Mouse (Mus musculus): ENCODE data around the gene Herc2. TPM values are rescaled to one million over a fixed set of nuclear protein-coding genes. Genes with fewer than 3 reads are reported as not detected.

Gene Herc2
- polyA plus RNA-seq, 1 experiment: 39.8 TPM

DNA sequence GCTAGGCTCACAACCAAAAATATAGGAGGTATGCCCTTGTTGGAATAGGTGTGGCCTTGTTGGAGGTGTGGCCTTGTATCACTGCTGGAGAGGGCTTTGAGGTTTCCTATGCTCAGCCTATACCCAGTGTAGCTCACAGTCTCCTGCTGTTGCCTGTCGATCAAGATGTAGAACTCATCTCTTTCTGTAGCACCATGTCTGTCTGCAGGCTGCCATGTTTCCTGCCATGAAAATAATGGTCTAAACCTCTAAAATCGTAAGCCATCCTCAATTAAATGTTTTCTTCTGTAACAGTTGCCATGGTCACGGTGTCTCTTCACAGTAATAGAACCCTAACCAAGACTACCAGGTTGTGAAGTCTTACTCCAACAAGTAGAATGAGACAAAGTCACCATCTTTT is 26.4 kb upstream of the Herc2 start:
- no peak for TF ChIP-seq CTCF (IDR thresholded peaks at IDR 0.05; ENCODE audit: borderline replicate concordance, extremely low read depth, insufficient read depth, insufficient read length)
- TF ChIP-seq POLR2A (IDR thresholded peaks at IDR 0.05; ENCODE audit: borderline replicate concordance, extremely low read depth, insufficient read depth, insufficient read length, poor library complexity, severe bottlenecking): no peak
- no peak for DNase-seq (ENCODE audit: low read depth)

GRCm38 (mm10) chr7:56042353-56042752 is 7.6 kb upstream of the Herc2 start:
- TF ChIP-seq POLR2A (IDR thresholded peaks at IDR 0.05; ENCODE audit: borderline replicate concordance, extremely low read depth, insufficient read depth, insufficient read length, poor library complexity, severe bottlenecking): no peak
- peak; percentile 79; the same call in 1 of the 2 replicates for TF ChIP-seq CTCF (IDR thresholded peaks at IDR 0.05; ENCODE audit: borderline replicate concordance, extremely low read depth, insufficient read depth, insufficient read length)
- peak; percentile 84 for DNase-seq (ENCODE audit: low read depth)

DNA sequence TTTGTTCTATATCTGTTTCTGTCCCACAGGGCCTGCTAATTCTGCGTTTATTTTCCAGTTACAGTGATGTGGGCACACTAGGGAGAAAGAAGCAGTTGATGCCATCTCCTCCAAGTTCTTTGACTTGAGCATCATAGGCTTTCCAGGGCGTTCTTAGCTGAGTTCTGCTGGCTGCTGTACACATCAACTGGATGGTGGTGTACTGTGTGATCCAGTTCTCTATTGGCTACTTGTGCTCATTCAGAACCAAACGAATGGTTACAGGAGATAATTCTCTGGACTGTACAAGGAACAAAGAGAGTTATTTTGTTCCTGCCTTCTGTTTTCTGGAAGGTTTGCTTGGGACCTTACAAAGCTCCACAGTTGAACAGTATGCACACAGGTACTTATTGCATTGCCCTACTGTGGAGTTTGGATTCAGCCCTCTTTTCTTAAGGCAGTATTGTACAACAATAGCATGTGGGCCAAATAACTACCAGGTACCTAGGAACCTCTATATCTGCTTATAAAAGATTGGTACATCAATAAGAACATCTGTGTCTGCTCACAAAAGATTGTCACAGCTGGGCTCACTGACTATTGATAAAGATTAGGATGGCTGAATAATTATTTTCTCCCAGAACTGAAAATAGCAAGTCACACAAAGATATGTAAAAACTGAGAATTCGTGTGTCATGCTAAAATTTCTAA is 6.3 kb upstream of the Herc2 start:
- TF ChIP-seq POLR2A (IDR thresholded peaks at IDR 0.05; ENCODE audit: borderline replicate concordance, extremely low read depth, insufficient read depth, insufficient read length, poor library complexity, severe bottlenecking) (no peak), CTCF (IDR thresholded peaks at IDR 0.05; ENCODE audit: borderline replicate concordance, extremely low read depth, insufficient read depth, insufficient read length) (no peak)
- no peak for DNase-seq (ENCODE audit: low read depth)

DNA sequence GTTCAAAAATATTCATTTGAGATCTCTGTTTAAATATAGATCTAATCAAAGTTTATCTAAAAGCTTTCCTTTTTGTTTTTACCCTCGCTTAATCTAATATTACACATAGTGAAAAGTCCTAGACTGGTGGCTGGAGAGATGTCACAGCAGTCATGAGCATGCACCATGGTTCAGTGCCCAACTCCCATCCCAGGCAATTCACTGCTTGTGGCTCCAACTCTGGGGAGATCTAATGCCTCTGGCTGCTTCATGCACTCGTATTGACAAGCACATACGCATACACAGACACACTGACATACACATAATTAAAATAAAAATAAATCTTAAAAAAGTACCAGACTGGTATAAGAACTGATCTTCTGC is 5.7 kb upstream of the Herc2 start:
- no peak for TF ChIP-seq POLR2A (IDR thresholded peaks at IDR 0.05; ENCODE audit: borderline replicate concordance, extremely low read depth, insufficient read depth, insufficient read length, poor library complexity, severe bottlenecking)
- TF ChIP-seq CTCF (IDR thresholded peaks at IDR 0.05; ENCODE audit: borderline replicate concordance, extremely low read depth, insufficient read depth, insufficient read length): no peak
- no peak for DNase-seq (ENCODE audit: low read depth)

DNA sequence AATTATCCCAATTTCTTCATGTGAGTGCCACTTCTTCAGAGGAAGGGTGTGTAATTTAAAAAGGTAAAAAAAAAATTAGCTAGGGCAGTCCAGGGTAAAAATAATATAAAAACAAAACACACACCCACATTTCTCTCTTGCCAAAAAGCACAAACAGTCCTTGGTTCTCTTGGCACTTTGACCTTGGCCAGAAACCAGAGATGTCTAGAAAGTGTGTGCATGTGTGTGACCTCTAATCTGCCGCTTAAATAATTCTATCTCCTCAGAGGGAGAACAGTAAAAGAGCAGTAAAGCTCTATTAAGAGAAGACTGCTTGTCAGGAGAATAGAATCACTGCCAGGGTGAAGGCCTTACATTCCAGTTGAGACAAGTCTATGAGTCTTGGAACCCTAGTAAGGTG is 2.8 kb upstream of the Herc2 start:
- DNase-seq (ENCODE audit: low read depth): no peak
- TF ChIP-seq POLR2A (IDR thresholded peaks at IDR 0.05; ENCODE audit: borderline replicate concordance, extremely low read depth, insufficient read depth, insufficient read length, poor library complexity, severe bottlenecking): no peak
- TF ChIP-seq CTCF (IDR thresholded peaks at IDR 0.05; ENCODE audit: borderline replicate concordance, extremely low read depth, insufficient read depth, insufficient read length): no peak

DNA sequence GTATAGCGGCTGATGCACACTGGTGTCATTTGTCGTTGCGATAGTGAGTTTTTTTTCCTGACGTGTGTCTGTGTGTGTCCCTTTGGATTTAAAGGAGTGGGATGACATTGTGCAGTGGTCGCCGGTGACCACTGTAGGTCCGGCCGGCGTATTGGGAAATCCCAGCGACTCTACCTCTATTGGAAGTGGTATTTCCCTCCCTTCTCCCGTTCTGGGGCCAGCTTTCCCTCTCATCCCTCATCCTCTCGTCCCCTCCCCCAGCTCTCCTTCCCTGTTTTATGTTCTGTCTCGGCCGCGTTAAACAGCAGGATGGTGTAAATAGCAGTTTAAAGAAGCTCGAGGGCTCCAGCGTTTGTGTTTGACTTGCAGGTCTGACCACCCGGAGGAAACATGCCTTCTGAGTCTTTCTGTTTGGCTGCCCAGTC is 503 bp downstream of the Herc2 start:
- peak; percentile 62 for DNase-seq (ENCODE audit: low read depth)
- TF ChIP-seq POLR2A (IDR thresholded peaks at IDR 0.05; ENCODE audit: borderline replicate concordance, extremely low read depth, insufficient read depth, insufficient read length, poor library complexity, severe bottlenecking) (no peak), CTCF (IDR thresholded peaks at IDR 0.05; ENCODE audit: borderline replicate concordance, extremely low read depth, insufficient read depth, insufficient read length) (no peak)

DNA sequence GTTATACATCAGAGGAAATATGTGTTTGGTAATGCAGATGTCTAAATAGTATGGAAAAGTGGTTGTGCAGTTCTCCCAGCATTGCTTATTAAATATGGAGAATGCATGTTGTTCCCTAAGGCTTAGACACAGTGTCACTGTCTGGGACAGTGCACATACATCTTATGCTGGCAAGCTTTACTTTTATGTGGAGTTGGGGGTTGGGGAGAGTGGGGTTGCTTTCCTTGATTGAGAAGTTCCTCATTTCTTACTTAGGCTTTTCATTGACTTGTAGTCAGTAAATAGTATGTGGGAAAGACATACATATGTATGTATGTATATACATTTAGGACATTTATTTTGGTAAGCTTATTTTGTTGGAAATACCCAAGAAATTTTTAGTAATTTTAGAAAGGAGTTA is 3.0 kb downstream of the Herc2 start:
- TF ChIP-seq CTCF (IDR thresholded peaks at IDR 0.05; ENCODE audit: borderline replicate concordance, extremely low read depth, insufficient read depth, insufficient read length) (no peak), POLR2A (IDR thresholded peaks at IDR 0.05; ENCODE audit: borderline replicate concordance, extremely low read depth, insufficient read depth, insufficient read length, poor library complexity, severe bottlenecking) (no peak)
- no peak for DNase-seq (ENCODE audit: low read depth)

GRCm38 (mm10) chr7:56055338-56055737 is 5.3 kb downstream of the Herc2 start:
- peak; percentile 55 for DNase-seq (ENCODE audit: low read depth)
- TF ChIP-seq CTCF (IDR thresholded peaks at IDR 0.05; ENCODE audit: borderline replicate concordance, extremely low read depth, insufficient read depth, insufficient read length) (no peak), POLR2A (IDR thresholded peaks at IDR 0.05; ENCODE audit: borderline replicate concordance, extremely low read depth, insufficient read depth, insufficient read length, poor library complexity, severe bottlenecking) (no peak)

GRCm38 (mm10) chr7:56064876-56065275 is 14.9 kb downstream of the Herc2 start:
- no peak for DNase-seq (ENCODE audit: low read depth)
- TF ChIP-seq POLR2A (IDR thresholded peaks at IDR 0.05; ENCODE audit: borderline replicate concordance, extremely low read depth, insufficient read depth, insufficient read length, poor library complexity, severe bottlenecking): no peak
- TF ChIP-seq CTCF (IDR thresholded peaks at IDR 0.05; ENCODE audit: borderline replicate concordance, extremely low read depth, insufficient read depth, insufficient read length): no peak

DNA sequence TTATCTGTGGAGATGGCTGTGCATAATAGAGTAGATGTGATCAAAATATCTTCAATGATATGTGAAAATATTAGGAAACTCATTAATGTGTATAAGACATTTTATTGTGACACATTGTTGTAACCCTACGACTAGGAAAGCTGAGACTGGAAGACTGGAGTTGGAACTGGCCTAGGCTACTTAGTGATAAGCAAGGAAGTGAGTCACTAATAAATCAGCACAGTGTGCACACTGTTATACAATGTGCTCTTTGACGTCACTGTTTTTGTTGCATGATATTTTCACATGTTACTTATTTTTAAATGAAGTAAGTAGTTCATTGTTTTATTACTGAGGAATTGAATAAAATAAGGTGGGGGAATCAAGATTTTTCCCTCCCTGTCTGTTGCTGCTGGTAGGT is 16.1 kb downstream of the Herc2 start:
- no peak for DNase-seq (ENCODE audit: low read depth)
- TF ChIP-seq CTCF (IDR thresholded peaks at IDR 0.05; ENCODE audit: borderline replicate concordance, extremely low read depth, insufficient read depth, insufficient read length): no peak
- no peak for TF ChIP-seq POLR2A (IDR thresholded peaks at IDR 0.05; ENCODE audit: borderline replicate concordance, extremely low read depth, insufficient read depth, insufficient read length, poor library complexity, severe bottlenecking)

DNA sequence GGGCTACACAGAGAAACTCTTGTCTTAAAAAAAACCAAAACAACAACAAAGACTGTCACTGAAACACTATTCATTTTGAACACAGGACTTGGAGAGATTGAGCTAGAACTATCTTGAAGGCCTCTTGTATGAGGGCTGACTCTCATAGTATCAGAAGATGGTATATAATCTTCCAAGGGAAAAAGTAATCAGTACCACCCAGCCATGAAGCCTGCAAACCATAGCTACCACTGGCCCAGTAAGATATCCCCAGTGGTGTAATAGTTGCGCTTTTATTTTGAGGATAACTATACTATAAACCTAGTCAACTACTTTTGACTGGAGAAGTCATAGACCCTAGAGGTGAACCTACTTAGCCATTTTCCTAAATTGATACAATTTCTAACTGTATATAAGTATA is 16.6 kb downstream of the Herc2 start:
- no peak for DNase-seq (ENCODE audit: low read depth)
- TF ChIP-seq CTCF (IDR thresholded peaks at IDR 0.05; ENCODE audit: borderline replicate concordance, extremely low read depth, insufficient read depth, insufficient read length) (no peak), POLR2A (IDR thresholded peaks at IDR 0.05; ENCODE audit: borderline replicate concordance, extremely low read depth, insufficient read depth, insufficient read length, poor library complexity, severe bottlenecking) (no peak)

GRCm38 (mm10) chr7:56071724-56072123 is 21.7 kb downstream of the Herc2 start:
- peak; percentile 2 for DNase-seq (ENCODE audit: low read depth)
- TF ChIP-seq POLR2A (IDR thresholded peaks at IDR 0.05; ENCODE audit: borderline replicate concordance, extremely low read depth, insufficient read depth, insufficient read length, poor library complexity, severe bottlenecking): no peak
- TF ChIP-seq CTCF (IDR thresholded peaks at IDR 0.05; ENCODE audit: borderline replicate concordance, extremely low read depth, insufficient read depth, insufficient read length): no peak

Data from brain, embryonic 14.5 days (tissue).